Mouse (Mus musculus): ENCODE measurements around the gene Nedd4. TPM values are rescaled to one million over a fixed set of nuclear protein-coding genes. Genes with fewer than 3 reads are reported as not detected.
"Not testable (repeated sequence)": the region's sequence is repeated elsewhere in the genome, so short reads cannot be mapped to it uniquely, and the experiment has no call there.

Gene Nedd4
- polyA plus RNA-seq, 1 experiment from 2014 or later: 512 TPM

GRCm38 (mm10) chr9:72666352-72667021 lies 4.3 kb downstream of the Nedd4 start:
- WGBS: 71% methylated on average over 7 of the region's 8 CpGs
- H3K27me3 ChIP-seq (replicated peaks); H3K9ac ChIP-seq; H3K9me3 ChIP-seq; H3K27ac ChIP-seq; H3K4me2 ChIP-seq (replicated peaks); H3K4me3 ChIP-seq (replicated peaks); ATAC-seq: not testable (repeated sequence)
- Histone ChIP-seq H3K4me1 (replicated peaks) (peaks cover 32% of the 10 kb centered on the region), H3K36me3 (peaks cover 17% of the 10 kb centered on the region; the same call in 1 of the 2 replicates)

- Histone ChIP-seq H3K27ac (no peak overlapping the region), H3K9ac (no peak overlapping the region), H3K9me3 (no peaks in the 10 kb centered on the region), H3K4me1 (replicated peaks) (peaks cover 32% of the 10 kb centered on the region), H3K27me3 (replicated peaks) (no peaks in the 10 kb centered on the region), H3K4me2 (replicated peaks) (no peak overlapping the region), H3K36me3 (peaks cover 21% of the 10 kb centered on the region; the same call in 1 of the 2 replicates), H3K4me3 (replicated peaks) (no peak overlapping the region)
- 64% methylated on average over 3 of the region's 3 CpGs for WGBS
- no peak for ATAC-seq
Measured at GRCm38 (mm10) chr9:72667126-72667525, 5.0 kb downstream of the Nedd4 start.

GRCm38 (mm10) chr9:72669383-72669782 lies 7.2 kb downstream of the Nedd4 start:
- H3K27ac ChIP-seq: no peak overlapping the region
- no peak overlapping the region for H3K4me3 ChIP-seq (replicated peaks)
- H3K9me3 ChIP-seq: no peaks in the 10 kb centered on the region
- no peak overlapping the region for H3K9ac ChIP-seq
- WGBS: 74% methylated on average over 7 of the region's 7 CpGs
- peaks cover 28% of the 10 kb centered on the region for H3K4me1 ChIP-seq (replicated peaks)
- no peak overlapping the region for H3K4me2 ChIP-seq (replicated peaks)
- peaks cover 31% of the 10 kb centered on the region for H3K36me3 ChIP-seq
- H3K27me3 ChIP-seq (replicated peaks): no peaks in the 10 kb centered on the region
- ATAC-seq: no peak

GRCm38 (mm10) chr9:72672361-72672760 lies 10.2 kb downstream of the Nedd4 start:
- ATAC-seq: no peak
- H3K27me3 ChIP-seq (replicated peaks): no peaks in the 10 kb centered on the region
- 23% methylated on average over 2 of the region's 2 CpGs for WGBS
- no peak overlapping the region for H3K9ac ChIP-seq
- H3K4me1 ChIP-seq (replicated peaks): peaks cover 8% of the 10 kb centered on the region; the same call in 1 of the 2 replicates
- H3K9me3 ChIP-seq: no peaks in the 10 kb centered on the region
- no peak overlapping the region for H3K4me2 ChIP-seq (replicated peaks)
- H3K4me3 ChIP-seq (replicated peaks): no peak overlapping the region
- no peak overlapping the region for H3K27ac ChIP-seq
- H3K36me3 ChIP-seq: peaks cover 41% of the 10 kb centered on the region

GRCm38 (mm10) chr9:72674957-72675744 lies 13.0 kb downstream of the Nedd4 start:
- no peaks in the 10 kb centered on the region for H3K27me3 ChIP-seq (replicated peaks)
- H3K4me1 ChIP-seq (replicated peaks): no peaks in the 10 kb centered on the region
- H3K9ac ChIP-seq: no peak overlapping the region
- H3K4me3 ChIP-seq (replicated peaks): no peak overlapping the region
- ATAC-seq: no peak
- H3K27ac ChIP-seq: no peak overlapping the region
- H3K9me3 ChIP-seq: no peaks in the 10 kb centered on the region
- no peak overlapping the region for H3K4me2 ChIP-seq (replicated peaks)
- WGBS: 81% methylated on average over 6 of the region's 6 CpGs
- peaks cover 48% of the 10 kb centered on the region for H3K36me3 ChIP-seq

GRCm38 (mm10) chr9:72675745-72676200 lies 13.6 kb downstream of the Nedd4 start:
- H3K36me3 ChIP-seq: peaks cover 46% of the 10 kb centered on the region
- ATAC-seq: no peak
- H3K4me1 ChIP-seq (replicated peaks): no peaks in the 10 kb centered on the region
- no peak overlapping the region for H3K4me3 ChIP-seq (replicated peaks)
- H3K4me2 ChIP-seq (replicated peaks): no peak overlapping the region
- H3K9me3 ChIP-seq: no peaks in the 10 kb centered on the region
- WGBS: 84% methylated on average over 3 of the region's 3 CpGs
- H3K9ac ChIP-seq: no peak overlapping the region
- H3K27ac ChIP-seq: no peak overlapping the region
- H3K27me3 ChIP-seq (replicated peaks): no peaks in the 10 kb centered on the region

- no peak for ATAC-seq
Measured at GRCm38 (mm10) chr9:72677659-72678058, 15.5 kb downstream of the Nedd4 start.

GRCm38 (mm10) chr9:72678771-72679170 lies 16.6 kb downstream of the Nedd4 start:
- Histone ChIP-seq H3K4me1 (replicated peaks) (no peaks in the 10 kb centered on the region), H3K9me3 (no peaks in the 10 kb centered on the region), H3K4me2 (replicated peaks) (no peak overlapping the region), H3K27ac (no peak overlapping the region), H3K36me3 (peaks cover 45% of the 10 kb centered on the region), H3K4me3 (replicated peaks) (no peak overlapping the region), H3K27me3 (replicated peaks) (no peaks in the 10 kb centered on the region), H3K9ac (no peak overlapping the region)
- WGBS: 75% methylated on average over 4 of the region's 4 CpGs
- no peak for ATAC-seq

More at GRCm38 (mm10) chr9:72677659-72678058, 15.5 kb downstream of the Nedd4 start:
- Histone ChIP-seq H3K4me2 (replicated peaks) (no peak overlapping the region), H3K36me3 (peaks cover 48% of the 10 kb centered on the region), H3K9ac (no peak overlapping the region), H3K27me3 (replicated peaks) (no peaks in the 10 kb centered on the region), H3K27ac (no peak overlapping the region), H3K4me3 (replicated peaks) (no peak overlapping the region), H3K9me3 (no peaks in the 10 kb centered on the region), H3K4me1 (replicated peaks) (no peaks in the 10 kb centered on the region)
- 91% methylated on average over 5 of the region's 5 CpGs for WGBS

GRCm38 (mm10) chr9:72681652-72682228 lies 19.6 kb downstream of the Nedd4 start:
- no peak for ATAC-seq
- Histone ChIP-seq H3K4me3 (replicated peaks) (no peak overlapping the region), H3K9ac (no peak overlapping the region), H3K36me3 (peaks cover 37% of the 10 kb centered on the region), H3K4me2 (replicated peaks) (no peak overlapping the region), H3K27ac (no peak overlapping the region), H3K4me1 (replicated peaks) (no peaks in the 10 kb centered on the region), H3K27me3 (replicated peaks) (no peaks in the 10 kb centered on the region), H3K9me3 (no peaks in the 10 kb centered on the region)
- WGBS: 79% methylated on average over 8 of the region's 8 CpGs

GRCm38 (mm10) chr9:72683268-72683667 lies 21.1 kb downstream of the Nedd4 start:
- no peak overlapping the region for H3K4me3 ChIP-seq (replicated peaks)
- no peak overlapping the region for H3K4me2 ChIP-seq (replicated peaks)
- no peaks in the 10 kb centered on the region for H3K27me3 ChIP-seq (replicated peaks)
- no peak overlapping the region for H3K9ac ChIP-seq
- peaks cover 40% of the 10 kb centered on the region for H3K36me3 ChIP-seq
- 83% methylated on average over 1 of the region's 1 CpGs for WGBS
- no peaks in the 10 kb centered on the region for H3K9me3 ChIP-seq
- H3K27ac ChIP-seq: no peak overlapping the region
- no peak for ATAC-seq
- no peaks in the 10 kb centered on the region for H3K4me1 ChIP-seq (replicated peaks)

- Histone ChIP-seq H3K27me3 (replicated peaks) (no peaks in the 10 kb centered on the region), H3K4me2 (replicated peaks) (no peak overlapping the region), H3K4me3 (replicated peaks) (no peak overlapping the region), H3K9me3 (no peaks in the 10 kb centered on the region), H3K4me1 (replicated peaks) (0 out of 2 replicates have a peak, but pooled peaks cover under 1% of the 10 kb centered on the region), H3K27ac (no peak overlapping the region), H3K9ac (no peak overlapping the region), H3K36me3 (peaks cover 35% of the 10 kb centered on the region)
- no peak for ATAC-seq
- WGBS: 83% methylated on average over 4 of the region's 4 CpGs
Measured at GRCm38 (mm10) chr9:72685231-72685630, 23.1 kb downstream of the Nedd4 start.

GRCm38 (mm10) chr9:72686506-72686905 lies 24.4 kb downstream of the Nedd4 start:
- Histone ChIP-seq H3K9me3 (no peaks in the 10 kb centered on the region), H3K9ac (no peak overlapping the region), H3K27ac (no peak overlapping the region), H3K4me2 (replicated peaks) (no peak overlapping the region), H3K4me1 (replicated peaks) (0 out of 2 replicates have a peak, but pooled peaks cover 5% of the 10 kb centered on the region), H3K4me3 (replicated peaks) (no peak overlapping the region), H3K36me3 (peaks cover 40% of the 10 kb centered on the region), H3K27me3 (replicated peaks) (no peaks in the 10 kb centered on the region)
- ATAC-seq: no peak
- 71% methylated on average over 4 of the region's 4 CpGs for WGBS

Data from intestine, embryonic 15.5 days (tissue).